Mouse (Mus musculus) thymus, postnatal 25 days (tissue): ENCODE data around the gene Stx1a.
A peak's percentile ranks its signal among the peaks of the same experiment; 100 is the strongest.

ENCODE experiments used
- DNase-seq: peaks from one replicate; pipeline ENCODE4 v3.0.0; 2022

Stx1a gene

GRCm38 (mm10) chr5:135023344-135024173, at the start of gene Stx1a:
Stx1a (plus strand) TSS chr5:135023482.
- DNase-seq, result peak; percentile 92

GRCm38 (mm10) chr5:134973526-134973925, 49.8 kb upstream of the Stx1a start:
- DNase-seq, result no peak

GRCm38 (mm10) chr5:134974294-134974693, 49.0 kb upstream of the Stx1a start:
- DNase-seq, result no peak

GRCm38 (mm10) chr5:134974921-134975320, 48.4 kb upstream of the Stx1a start:
- DNase-seq, result no peak

- no peak for DNase-seq
Measured at GRCm38 (mm10) chr5:134976164-134976563, 47.1 kb upstream of the Stx1a start.

- DNase-seq, result no peak
Measured at GRCm38 (mm10) chr5:134976577-134977250, 46.6 kb upstream of the Stx1a start.

GRCm38 (mm10) chr5:134977837-134978236, 45.4 kb upstream of the Stx1a start:
- no peak for DNase-seq

GRCm38 (mm10) chr5:134981149-134981548, 42.1 kb upstream of the Stx1a start:
- no peak for DNase-seq

GRCm38 (mm10) chr5:134983111-134983510, 40.2 kb upstream of the Stx1a start:
- no peak for DNase-seq

GRCm38 (mm10) chr5:134983771-134984170, 39.5 kb upstream of the Stx1a start:
- DNase-seq, result no peak

GRCm38 (mm10) chr5:134985633-134986297, 37.5 kb upstream of the Stx1a start, which contains the start of gene Cldn3:
Cldn3 (plus strand) TSS chr5:134986214.
- no peak for DNase-seq

- no peak for DNase-seq
Measured at GRCm38 (mm10) chr5:134986298-134987268, 36.7 kb upstream of the Stx1a start.

GRCm38 (mm10) chr5:134989166-134989565, 34.1 kb upstream of the Stx1a start:
- DNase-seq, result no peak

GRCm38 (mm10) chr5:134989741-134990140, 33.5 kb upstream of the Stx1a start:
- DNase-seq, result no peak

- DNase-seq, result no peak
Measured at GRCm38 (mm10) chr5:134992566-134992965, 30.7 kb upstream of the Stx1a start.

GRCm38 (mm10) chr5:134998359-134998758, 24.9 kb upstream of the Stx1a start:
- no peak for DNase-seq

- DNase-seq, result no peak
Measured at GRCm38 (mm10) chr5:134999797-135000196, 23.5 kb upstream of the Stx1a start.

GRCm38 (mm10) chr5:135000751-135001150, 22.5 kb upstream of the Stx1a start:
- DNase-seq, result no peak

- peak; percentile 63 for DNase-seq
Measured at GRCm38 (mm10) chr5:135001309-135001708, 22.0 kb upstream of the Stx1a start.

GRCm38 (mm10) chr5:135002151-135002550, 21.1 kb upstream of the Stx1a start:
- no peak for DNase-seq

GRCm38 (mm10) chr5:135007802-135008571, 15.3 kb upstream of the Stx1a start:
- DNase-seq, result peak; percentile 42
